Mouse (Mus musculus) megakaryocyte, embryonic 14.5 days (primary cell): ENCODE results near the gene Acvr2b. TPM values are rescaled to one million over a fixed set of nuclear protein-coding genes. Genes with fewer than 3 reads are reported as not detected.

Experiments
- H3K27me3 ChIP-seq: replicated peaks from 2 replicates; pipeline ENCODE3; 2012; ENCODE audit warnings: inconsistent platforms
- H3K36me3 ChIP-seq: replicated peaks from 2 replicates; pipeline ENCODE3; 2012; ENCODE audit warnings: low read length, inconsistent platforms, mixed read lengths
- H3K4me1 ChIP-seq: 2 replicates; pipeline ENCODE4 v1.6.1; 2012; ENCODE audit warnings: inconsistent platforms
- H3K4me3 ChIP-seq: replicated peaks from 2 replicates; pipeline ENCODE3; 2012; ENCODE audit warnings: moderate library complexity, mild to moderate bottlenecking, inconsistent platforms
- H3K9me3 ChIP-seq: 2 replicates; pipeline ENCODE4 v1.6.1; 2012; ENCODE audit warnings: inconsistent platforms
- FLI1 ChIP-seq: IDR thresholded peaks from 2 replicates; pipeline ENCODE4 v1.6.1; 2012; ENCODE audit warnings: low read length, inconsistent platforms, mixed read lengths
- GATA1 ChIP-seq: IDR thresholded peaks from 3 replicates; pipeline ENCODE4 v1.6.1; 2012; ENCODE audit warnings: mixed read lengths, low read length, inconsistent platforms, borderline replicate concordance
- polyA plus RNA-seq: library from polyadenylated mRNA; stranded (reverse); fragments of >175 nt; gene quantifications from 2 replicates; pipeline ENCODE4 v1.2.3, GENCODE M21; 2012; ENCODE audit warnings: low replicate concordance; ENCODE audit not compliant: insufficient read depth

Acvr2b gene
- polyA plus RNA-seq, 1 experiment: 0.81 TPM

DNA sequence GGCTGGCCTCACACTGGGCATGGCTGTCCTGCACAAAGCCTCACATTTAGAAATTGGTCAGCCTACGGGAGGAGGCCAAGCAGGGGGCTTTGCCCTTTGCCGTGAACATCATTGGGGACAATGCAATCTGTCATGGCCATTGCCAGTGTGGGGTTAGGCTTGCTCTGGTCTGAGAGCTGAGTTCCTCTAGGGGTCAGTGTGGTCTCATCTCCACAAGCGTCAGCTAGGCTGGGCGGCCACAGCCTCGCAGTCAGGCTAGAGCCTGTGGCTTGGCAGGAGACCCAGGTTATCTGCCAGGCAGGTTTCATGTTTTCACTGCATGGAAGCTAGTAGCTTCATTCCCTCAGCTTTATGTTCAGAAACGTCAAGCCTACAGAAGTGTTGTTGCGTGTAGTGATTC lies 63.7 kb downstream of the Acvr2b start:
- H3K4me3 ChIP-seq: no peak overlapping the region
- no peaks in the 10 kb centered on the region for H3K9me3 ChIP-seq
- H3K4me1 ChIP-seq: peaks cover 10% of the 10 kb centered on the region
- peaks cover 94% of the 10 kb centered on the region for H3K36me3 ChIP-seq
- no peak for TF ChIP-seq FLI1
- TF ChIP-seq GATA1: no peak
- no peaks in the 10 kb centered on the region for H3K27me3 ChIP-seq

- Histone ChIP-seq H3K9me3 (no peaks in the 10 kb centered on the region), H3K36me3 (peaks cover 52% of the 10 kb centered on the region), H3K4me3 (no peak overlapping the region), H3K4me1 (peaks cover 18% of the 10 kb centered on the region), H3K27me3 (peaks cover 8% of the 10 kb centered on the region)
- TF ChIP-seq FLI1: no peak
- no peak for TF ChIP-seq GATA1
These were observed 67.9 kb downstream of the Acvr2b start for GRCm38 (mm10) chr9:119469691-119470353.

DNA sequence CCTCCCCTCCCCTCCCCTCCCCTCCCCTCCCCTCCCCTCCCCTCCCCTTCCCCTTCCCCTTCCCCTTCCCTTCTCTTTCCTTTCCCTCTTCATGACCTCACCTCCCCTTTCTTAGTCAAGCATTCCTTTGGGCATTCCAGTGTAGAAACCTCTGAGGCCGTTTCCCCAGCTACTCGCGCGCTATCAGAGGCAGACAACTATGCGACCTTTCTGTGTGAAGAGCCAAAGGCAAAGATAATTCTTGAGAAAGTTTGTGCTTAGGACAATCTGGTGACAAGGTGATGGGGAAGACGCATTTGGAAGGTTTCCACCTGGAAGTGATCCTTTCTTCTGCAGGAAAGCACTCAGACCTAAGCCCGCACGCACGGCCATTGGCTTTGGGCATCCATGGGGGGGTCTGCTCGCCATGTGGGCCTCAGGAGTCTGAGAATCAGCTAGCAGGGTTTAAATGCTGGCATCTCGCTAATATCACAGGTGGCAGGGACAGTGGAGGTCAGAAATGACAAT lies 70.5 kb downstream of the Acvr2b start:
- Histone ChIP-seq H3K4me1 (peaks cover 14% of the 10 kb centered on the region), H3K36me3 (peaks cover 26% of the 10 kb centered on the region), H3K9me3 (no peaks in the 10 kb centered on the region), H3K4me3 (no peak overlapping the region), H3K27me3 (peaks cover 23% of the 10 kb centered on the region)
- TF ChIP-seq FLI1: no peak
- TF ChIP-seq GATA1: no peak

- no peaks in the 10 kb centered on the region for H3K9me3 ChIP-seq
- no peak overlapping the region for H3K4me3 ChIP-seq
- peaks cover 19% of the 10 kb centered on the region for H3K4me1 ChIP-seq
- TF ChIP-seq GATA1 (no peak), FLI1 (no peak)
- H3K36me3 ChIP-seq: peaks cover 20% of the 10 kb centered on the region
- peaks cover 28% of the 10 kb centered on the region for H3K27me3 ChIP-seq
These were observed 71.1 kb downstream of the Acvr2b start for GRCm38 (mm10) chr9:119473011-119473410.

DNA sequence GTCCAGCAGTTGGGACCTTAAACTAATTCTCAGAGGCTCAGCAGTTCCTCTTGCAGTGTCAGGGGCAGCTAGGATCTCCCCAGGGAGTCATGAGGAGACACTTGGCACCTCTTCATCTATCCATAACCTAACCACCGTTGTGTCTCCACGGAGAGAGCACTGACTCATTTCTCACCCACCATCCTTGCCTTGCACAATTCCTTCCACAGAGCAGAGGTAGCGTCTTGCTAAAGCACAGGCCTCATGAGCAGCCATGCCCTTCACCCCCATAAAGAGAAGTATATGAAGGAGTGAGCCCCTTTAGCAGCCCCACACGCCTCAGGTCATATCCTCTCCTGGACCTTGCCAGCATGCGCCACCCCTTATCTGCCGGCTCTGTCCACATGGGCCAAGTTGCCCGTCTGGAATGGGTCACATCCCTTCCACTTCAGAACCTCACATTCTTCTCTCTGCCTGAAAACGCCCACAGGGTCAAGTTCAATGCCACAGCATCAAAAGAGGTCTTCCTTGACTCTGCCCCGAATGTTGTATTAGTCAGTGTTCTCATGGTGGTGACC lies 71.8 kb downstream of the Acvr2b start:
- H3K27me3 ChIP-seq: peaks cover 35% of the 10 kb centered on the region
- no peak overlapping the region for H3K4me3 ChIP-seq
- H3K4me1 ChIP-seq: peaks cover 22% of the 10 kb centered on the region
- H3K9me3 ChIP-seq: no peaks in the 10 kb centered on the region
- no peak for TF ChIP-seq FLI1
- no peak for TF ChIP-seq GATA1
- H3K36me3 ChIP-seq: peaks cover 14% of the 10 kb centered on the region

GRCm38 (mm10) chr9:119474717-119475611 lies 73.0 kb downstream of the Acvr2b start:
- no peaks in the 10 kb centered on the region for H3K9me3 ChIP-seq
- TF ChIP-seq GATA1: no peak
- no peak for TF ChIP-seq FLI1
- H3K4me3 ChIP-seq: no peak overlapping the region
- peaks cover 22% of the 10 kb centered on the region for H3K4me1 ChIP-seq
- peaks cover 43% of the 10 kb centered on the region for H3K27me3 ChIP-seq
- H3K36me3 ChIP-seq: peaks cover 3% of the 10 kb centered on the region

DNA sequence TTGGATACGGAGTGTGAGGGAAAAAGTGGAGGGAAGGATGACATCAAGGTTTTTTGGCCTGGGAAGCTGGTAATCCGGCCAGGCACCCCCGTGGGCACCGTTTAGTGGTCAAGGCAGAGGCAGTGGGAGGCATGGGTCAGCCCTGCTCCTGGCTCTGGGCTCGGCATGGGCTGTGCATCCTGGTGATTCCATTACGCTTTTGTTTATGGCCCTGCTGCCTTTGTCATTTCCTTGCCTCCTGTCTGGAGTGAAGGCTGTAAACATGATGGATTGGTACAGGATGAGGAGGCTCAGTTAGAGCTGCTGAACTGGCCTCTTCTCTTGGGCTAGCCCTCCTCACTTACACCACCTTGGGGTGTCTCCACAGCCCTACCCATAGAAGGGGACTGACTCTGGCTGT lies 75.8 kb downstream of the Acvr2b start:
- TF ChIP-seq GATA1: no peak
- no peak for TF ChIP-seq FLI1
- Histone ChIP-seq H3K36me3 (no peaks in the 10 kb centered on the region), H3K4me3 (no peak overlapping the region), H3K4me1 (peaks cover 19% of the 10 kb centered on the region), H3K27me3 (peaks cover 53% of the 10 kb centered on the region), H3K9me3 (no peaks in the 10 kb centered on the region)

- no peaks in the 10 kb centered on the region for H3K9me3 ChIP-seq
These were observed 76.4 kb downstream of the Acvr2b start for GRCm38 (mm10) chr9:119478345-119478744.

DNA sequence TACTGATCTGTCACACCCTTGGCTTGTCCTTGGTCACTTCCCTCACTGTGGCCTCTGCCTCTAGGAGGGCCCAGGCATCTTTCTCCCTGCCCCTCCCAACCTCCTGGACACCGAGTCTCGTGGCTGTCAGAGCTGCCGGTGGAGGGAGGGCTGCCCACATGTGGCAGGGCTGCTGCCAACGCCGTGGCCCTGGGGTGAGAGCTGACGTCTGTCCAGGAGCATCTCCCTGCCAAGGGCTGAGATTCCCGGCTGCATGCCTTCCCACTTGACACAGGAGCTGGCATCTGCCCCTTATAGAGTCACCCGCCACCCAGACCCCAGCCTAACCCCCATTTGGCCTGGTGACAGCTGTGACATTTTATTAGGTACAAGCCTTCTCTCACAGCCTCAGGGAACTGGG lies 77.4 kb downstream of the Acvr2b start:
- no peaks in the 10 kb centered on the region for H3K36me3 ChIP-seq
- no peak overlapping the region for H3K4me3 ChIP-seq
- peaks cover 55% of the 10 kb centered on the region for H3K27me3 ChIP-seq
- H3K9me3 ChIP-seq: no peaks in the 10 kb centered on the region
- TF ChIP-seq FLI1: no peak
- TF ChIP-seq GATA1: no peak
- H3K4me1 ChIP-seq: peaks cover 9% of the 10 kb centered on the region

More at GRCm38 (mm10) chr9:119478345-119478744, 76.4 kb downstream of the Acvr2b start:
- Histone ChIP-seq H3K27me3 (peaks cover 54% of the 10 kb centered on the region), H3K4me3 (no peak overlapping the region), H3K36me3 (no peaks in the 10 kb centered on the region), H3K4me1 (peaks cover 17% of the 10 kb centered on the region)
- TF ChIP-seq FLI1: no peak
- no peak for TF ChIP-seq GATA1

DNA sequence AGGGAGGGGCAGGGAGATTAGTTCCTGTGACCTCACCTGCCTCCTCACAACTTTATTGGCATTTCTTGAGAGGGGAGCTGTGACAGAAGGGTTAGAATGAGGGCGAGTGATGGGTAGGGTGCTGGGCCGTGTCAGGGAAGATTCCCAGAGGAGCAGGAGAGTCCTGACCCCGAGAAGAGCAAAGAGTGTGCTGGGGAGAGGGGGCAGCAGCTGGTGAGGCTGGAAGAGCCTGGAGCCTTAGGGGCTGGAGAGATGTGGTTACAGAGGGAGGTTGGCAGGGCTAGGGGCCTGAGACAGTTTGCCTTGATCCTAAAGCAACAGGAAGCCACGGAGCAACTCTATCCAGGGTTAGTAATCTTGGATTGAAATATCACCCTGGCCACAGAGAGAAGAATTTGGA lies 79.7 kb downstream of the Acvr2b start:
- TF ChIP-seq FLI1 (no peak), GATA1 (no peak)
- no peaks in the 10 kb centered on the region for H3K36me3 ChIP-seq
- no peaks in the 10 kb centered on the region for H3K9me3 ChIP-seq
- peaks cover 9% of the 10 kb centered on the region for H3K4me1 ChIP-seq
- H3K4me3 ChIP-seq: no peak overlapping the region
- peaks cover 38% of the 10 kb centered on the region for H3K27me3 ChIP-seq
